Mouse (Mus musculus): Measurements from ENCODE around the gene Vta1. TPM values are rescaled to one million over a fixed set of nuclear protein-coding genes. Genes with fewer than 3 reads are reported as not detected.

The Vta1 gene
- total RNA-seq, 4 experiments from 2014 or later: 59.2 to 69.0 (median 60.4) TPM

Other genes starting within 250 kb of the Vta1 start
- 1 to 10 TPM; 3.2 to 4.3 (median 3.8) TPM for gene Adgrg6, start 159.9 kb downstream of the Vta1 start, total RNA-seq (2022)
- 1 to 10 TPM; 4.3 to 5.6 (median 5.2) TPM for gene Nmbr, start within 50 bp of the Vta1 start, total RNA-seq (2022)
- not detected for gene Gje1, start 12.7 kb upstream of the Vta1 start, total RNA-seq (2022)

All from left cerebral cortex, adult 8-10 months (tissue).